Comparison of ENCODE assay signal across 9 mouse cellular contexts in the genomic region with DNA sequence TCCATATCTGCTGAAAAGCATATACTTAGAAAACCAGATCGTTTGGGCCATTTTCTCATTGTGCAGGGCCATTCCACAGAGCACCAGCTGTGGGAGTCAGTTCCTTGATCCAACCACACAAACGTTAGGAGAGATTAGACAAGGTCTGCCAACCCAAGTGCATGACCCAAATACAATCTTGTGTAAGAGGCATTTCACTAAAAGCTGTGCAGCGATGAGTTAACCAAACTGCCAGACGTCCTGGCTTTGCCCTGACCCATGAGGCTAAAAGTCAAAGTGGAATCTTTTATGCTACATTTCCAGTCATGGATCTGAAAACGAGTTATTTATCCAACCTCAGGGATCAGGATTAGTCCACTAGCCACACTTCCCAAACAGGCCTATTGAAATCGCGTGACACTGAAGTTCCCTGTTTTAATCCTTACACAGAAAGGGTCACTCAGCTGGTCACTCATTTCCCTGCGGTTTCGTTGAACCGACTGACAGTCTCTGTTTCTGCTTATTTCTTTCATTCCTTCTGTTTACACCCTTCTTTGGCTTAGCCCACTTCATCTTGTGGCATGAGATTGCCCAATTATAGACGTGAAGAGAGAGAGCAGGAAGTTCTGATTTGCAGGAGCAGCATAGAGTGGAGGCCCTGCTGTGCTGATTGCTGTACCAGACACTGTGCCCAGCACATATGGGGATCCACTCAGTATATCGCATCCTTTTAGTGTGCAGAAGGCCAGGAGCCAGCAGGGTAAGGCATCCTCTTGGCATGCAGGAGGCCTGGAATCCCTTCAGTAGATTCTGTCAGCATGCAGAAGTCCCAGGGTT. TPM values are rescaled to one million over a fixed set of nuclear protein-coding genes. Genes with fewer than 3 reads are reported as not detected.
DNase-seq lines count a peak whose midpoint lies in the region.
"Had no signal": no experiment of that assay in that cellular context is flagged by ENCODE, and none has a peak within 500 bp of the region (broad histone marks: within the 10 kb centered on the region; RNA-seq: fewer than 3 reads in every experiment).

No protein-coding gene starts in this region.

- intact Hi-C loops in heart, postnatal 10 days (cut with DNase I) = loop anchor here (5.0 kb wide), 1 partner anchor 95 kb away; no protein-coding TSS in a partner anchor

- DNase-seq in heart, adult 18-20 months = peak; percentile 10 to 62
- no peak for DNase-seq in heart, postnatal 10 days
- peak; percentile 59 for DNase-seq in lung, postnatal 36 days
- DNase-seq in lung, postnatal 4 days = no peak
- DNase-seq in cerebellum, adult 9-10 months = peak; percentile 72
- DNase-seq in monocyte, adult 2 months (ENCODE audit: low read depth in 1 of 2, low spot score in 2 of 2) = peak; percentile 37 to 52
- DNase-seq in right cerebral cortex, adult 2 months (ENCODE audit: low spot score in 2 of 2) = no peak
- DNase-seq in adrenal gland, postnatal 25 days = no peak
- DNase-seq: thymus, postnatal 4 days had no signal

RNA-seq across cellular contexts. Expression of a gene that starts 49.6 kb away (rescaled TPM):
- total RNA-seq in heart, adult 18-20 months (2021) = 10 to 100 TPM; 21.9 to 23.7 TPM
- 10 to 100 TPM; 34.1 to 40.0 TPM for total RNA-seq in heart, postnatal 10 days (2021)
- total RNA-seq in adrenal gland, postnatal 25 days (2021) = 26.2 and 33.1 TPM in 2 replicates

Comparison
In these comparisons a context has a peak if more than half of its experiments do, and no peak if none do; other contexts are left out.
1. DNase-seq: peak in heart, adult 18-20 months (2 of 2), lung, postnatal 36 days (single experiment), cerebellum, adult 9-10 months (single experiment) and monocyte, adult 2 months (2 of 2); none in heart, postnatal 10 days (0 of 2), lung, postnatal 4 days (0 of 2), right cerebral cortex, adult 2 months (0 of 2) and adrenal gland, postnatal 25 days (single experiment).